Mouse (Mus musculus) embryonic facial prominence, embryonic 12.5 days (tissue): Measurements from ENCODE around the gene Ccdc96. TPM values are rescaled to one million over a fixed set of nuclear protein-coding genes. Genes with fewer than 3 reads are reported as not detected.

Source experiments
- ATAC-seq: fragments of 200-750 bp; cut with Nextera tagmentation; 2 replicates; pipeline ENCODE4 v1.8.0; 2017; ENCODE audit not compliant: insufficient number of reproducible peaks, insufficient read depth, low FRiP score, low TSS enrichment
- H3K27ac ChIP-seq: fragments of 300-500 bp; sonication (generic); 2 replicates; pipeline ENCODE4 v1.5.1; 2016; ENCODE audit warnings: mild to moderate bottlenecking
- H3K27me3 ChIP-seq: fragments of 300-500 bp; sonication (generic); 2 replicates; pipeline ENCODE4 v1.6.1; 2016; ENCODE audit warnings: mild to moderate bottlenecking, moderate library complexity
- H3K36me3 ChIP-seq: fragments of 300-500 bp; sonication (generic); 2 replicates; pipeline ENCODE4 v1.6.1; 2016; ENCODE audit warnings: mild to moderate bottlenecking
- H3K4me1 ChIP-seq: fragments of 300-500 bp; sonication (generic); 2 replicates; pipeline ENCODE4 v1.6.1; 2016
- H3K4me2 ChIP-seq: fragments of 300-500 bp; sonication (generic); replicated peaks from 2 replicates; pipeline ENCODE4 v1.6.1; 2016; ENCODE audit warnings: mild to moderate bottlenecking, moderate library complexity
- H3K4me3 ChIP-seq: fragments of 300-500 bp; sonication (generic); 2 replicates; pipeline ENCODE4 v1.5.1; 2016; ENCODE audit warnings: mild to moderate bottlenecking
- H3K9ac ChIP-seq: fragments of 300-500 bp; sonication (generic); 2 replicates; pipeline ENCODE4 v1.6.1; 2016; ENCODE audit warnings: mild to moderate bottlenecking, moderate library complexity
- H3K9me3 ChIP-seq: fragments of 300-500 bp; sonication (generic); 2 replicates; pipeline ENCODE4 v1.6.1; 2016; ENCODE audit warnings: mild to moderate bottlenecking, moderate library complexity
- WGBS: fragments of 180-500 bp; shearing (Covaris S2); methylation state at CpG from one replicate; pipeline ENCODE4 v1.1.7; 2016; 5-methylcytosine and 5-hydroxymethylcytosine counted together
- polyA plus RNA-seq: library from polyadenylated mRNA; unstranded; fragments of >200 nt; fragmentation: Nextera tagmentation; extraction: Ambion mirVana; gene quantifications from 2 replicates; pipeline ENCODE4 v1.2.1, GENCODE M21; 2016

The Ccdc96 gene
- polyA plus RNA-seq: 0.69 and 0.84 TPM in 2 replicates

DNA sequence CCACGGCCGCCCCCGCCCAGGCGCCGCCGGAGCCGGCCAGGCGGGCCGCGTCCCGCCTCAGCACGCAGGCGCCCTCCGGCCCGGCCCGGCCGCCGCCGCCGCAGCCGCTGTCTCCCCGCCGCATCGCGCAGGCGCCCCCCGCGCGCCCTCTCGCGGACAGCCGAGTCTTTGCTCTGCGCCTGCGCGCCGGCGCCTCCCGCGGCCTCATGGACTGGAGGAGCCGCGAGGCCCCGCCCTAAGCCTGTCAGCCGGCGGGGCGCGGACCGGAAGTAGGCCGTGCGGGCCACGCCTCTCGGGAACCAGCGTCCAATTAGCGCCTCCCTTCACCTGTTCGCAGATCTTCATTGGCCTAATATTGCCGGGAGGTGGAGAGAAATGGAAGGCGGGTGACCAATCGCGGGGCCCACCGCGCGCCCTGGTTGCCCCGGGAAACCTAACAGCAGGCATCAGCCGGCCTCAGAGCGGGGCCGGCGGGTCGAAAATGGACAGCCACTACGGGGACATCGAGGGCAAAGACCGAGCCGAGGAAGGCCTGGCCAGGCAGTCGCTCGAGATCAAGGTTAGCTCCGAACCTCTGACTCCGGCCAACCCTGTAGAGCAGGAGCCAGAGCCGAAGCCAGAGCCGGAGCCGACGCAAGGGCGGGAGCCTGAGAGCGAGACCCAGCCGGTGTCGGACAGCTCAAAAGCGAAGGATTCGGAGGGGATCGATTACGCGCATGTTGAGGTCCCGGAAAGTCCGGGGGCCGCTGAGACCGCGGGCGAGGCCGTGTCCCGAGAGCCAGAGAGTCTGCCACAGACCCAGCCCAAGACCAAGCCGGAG lies at the start of gene Ccdc96, which contains the start of gene Tada2b:
Ccdc96 (plus strand) TSS at position 418 of the 820 bp plus-strand sequence.
Tada2b (minus strand) TSS at position 115 of the 820 bp plus-strand sequence.
- Histone ChIP-seq H3K9me3 (no peaks in the 10 kb centered on the region), H3K36me3 (no peaks in the 10 kb centered on the region), H3K4me2 (peak within 1 kb of the TSS; percentile 94), H3K27ac (no peak within 1 kb of the TSS), H3K27me3 (peaks cover 18% of the 10 kb centered on the region), H3K9ac (peak within 1 kb of the TSS; percentile 84), H3K4me3 (peak within 1 kb of the TSS; percentile 89), H3K4me1 (peaks cover 24% of the 10 kb centered on the region)
- peak; percentile 95 for ATAC-seq
- WGBS: 1% methylated on average over 94 of the region's 97 CpGs

DNA sequence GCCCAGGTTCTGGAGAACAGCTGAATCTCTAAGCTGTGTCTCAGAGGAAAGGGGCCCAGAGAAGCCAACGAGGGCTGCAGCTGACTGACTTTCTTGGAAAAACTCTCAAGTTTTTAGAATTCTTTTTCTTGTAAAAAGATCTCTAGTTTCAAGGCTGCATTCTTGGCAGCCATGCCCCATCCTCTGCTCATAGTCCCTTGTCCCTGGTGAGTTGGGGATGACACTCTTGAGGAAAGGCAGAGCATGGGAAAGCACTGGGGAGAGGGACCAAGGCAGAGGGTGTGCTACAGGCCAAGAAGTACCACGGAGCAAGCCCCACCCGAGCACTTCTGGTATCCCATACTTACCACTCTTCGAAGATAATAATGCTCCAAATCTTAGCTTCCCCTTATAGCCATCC lies 47.5 kb upstream of the Ccdc96 start:
- 80% methylated on average over 4 of the region's 4 CpGs for WGBS

DNA sequence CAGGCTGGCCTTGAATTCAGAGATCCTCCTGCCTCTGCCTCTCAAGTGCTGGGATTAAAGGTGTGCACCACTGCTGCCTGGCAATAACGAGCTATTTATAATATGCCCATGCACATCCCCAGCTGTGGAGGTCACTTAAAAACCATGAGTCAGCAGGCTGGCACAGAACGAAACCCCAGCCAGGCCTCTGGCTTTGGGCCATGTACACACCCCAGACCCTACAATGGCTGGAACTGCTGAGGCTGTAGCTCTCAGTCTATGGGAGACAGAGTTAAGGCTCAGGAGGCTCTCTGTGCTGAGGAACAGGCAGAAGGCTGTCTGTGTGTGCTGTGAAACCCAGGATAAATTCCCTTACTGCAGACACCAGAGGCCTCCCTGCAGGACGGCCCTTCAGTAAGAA lies 43.6 kb upstream of the Ccdc96 start:
- no peak overlapping the region for H3K9ac ChIP-seq
- peaks cover 3% of the 10 kb centered on the region; the same call in 1 of the 2 replicates for H3K4me1 ChIP-seq
- H3K27me3 ChIP-seq: peaks cover 5% of the 10 kb centered on the region; the same call in 1 of the 2 replicates
- no peak for ATAC-seq
- no peak overlapping the region for H3K4me2 ChIP-seq
- 65% methylated on average over 3 of the region's 3 CpGs for WGBS
- H3K4me3 ChIP-seq: no peak overlapping the region
- H3K27ac ChIP-seq: no peak overlapping the region
- peaks cover 3% of the 10 kb centered on the region; the same call in 1 of the 2 replicates for H3K9me3 ChIP-seq
- no peaks in the 10 kb centered on the region for H3K36me3 ChIP-seq

More for the DNA sequence above, 47.5 kb upstream of the Ccdc96 start:
- Histone ChIP-seq H3K27me3 (no peaks in the 10 kb centered on the region), H3K4me2 (no peak overlapping the region), H3K9me3 (peaks cover 3% of the 10 kb centered on the region; the same call in 1 of the 2 replicates), H3K4me1 (no peaks in the 10 kb centered on the region), H3K27ac (no peak overlapping the region), H3K4me3 (no peak overlapping the region), H3K36me3 (no peaks in the 10 kb centered on the region), H3K9ac (no peak overlapping the region)
- ATAC-seq: no peak

DNA sequence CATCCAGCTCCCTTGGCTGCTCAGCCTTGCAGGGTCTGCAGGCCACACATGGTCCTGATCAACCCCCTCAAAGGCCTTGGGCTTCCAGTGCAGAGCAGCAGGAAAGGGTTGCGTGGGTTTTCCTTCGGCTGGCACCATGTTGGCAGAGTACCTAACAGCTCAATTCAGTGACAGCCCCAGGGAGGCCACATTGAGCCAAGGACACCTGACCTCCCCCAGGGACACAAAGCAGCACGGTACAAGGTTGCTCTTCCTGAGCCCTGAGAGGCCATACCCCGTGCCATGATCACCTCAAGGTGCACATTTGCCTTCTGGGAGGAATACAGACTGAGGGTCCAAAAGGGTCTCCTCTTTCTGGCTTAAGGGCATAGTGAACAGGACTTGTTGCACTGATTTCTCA lies 39.8 kb upstream of the Ccdc96 start:
- H3K4me2 ChIP-seq: no peak overlapping the region
- no peaks in the 10 kb centered on the region for H3K9me3 ChIP-seq
- no peak overlapping the region for H3K4me3 ChIP-seq
- H3K27ac ChIP-seq: no peak overlapping the region
- H3K4me1 ChIP-seq: peaks cover 3% of the 10 kb centered on the region; the same call in 1 of the 2 replicates
- no peaks in the 10 kb centered on the region for H3K36me3 ChIP-seq
- no peak overlapping the region for H3K9ac ChIP-seq
- WGBS: 57% methylated on average over 4 of the region's 4 CpGs
- no peak for ATAC-seq
- peaks cover 5% of the 10 kb centered on the region; the same call in 1 of the 2 replicates for H3K27me3 ChIP-seq

DNA sequence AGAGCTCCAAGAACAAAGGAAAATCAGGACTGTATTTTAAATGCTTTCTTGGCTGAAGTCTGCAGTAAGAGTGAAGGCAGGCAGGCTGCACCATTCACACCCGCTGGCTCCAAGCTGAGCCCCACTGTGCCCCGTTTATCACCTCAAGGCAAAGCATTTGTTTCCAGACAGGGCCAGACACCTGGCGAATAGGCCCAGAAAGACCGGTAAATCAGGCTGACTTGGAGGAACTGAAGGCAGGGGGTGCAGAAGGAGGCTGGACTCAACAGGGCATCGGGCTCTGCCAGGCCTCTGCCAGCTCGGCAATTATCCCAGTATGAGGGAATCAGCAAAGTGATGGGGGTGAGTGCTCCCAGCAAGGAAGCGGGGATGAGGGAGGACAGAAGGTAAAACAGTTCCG lies 39.4 kb upstream of the Ccdc96 start:
- Histone ChIP-seq H3K9me3 (no peaks in the 10 kb centered on the region), H3K27ac (no peak overlapping the region), H3K4me3 (no peak overlapping the region), H3K4me2 (no peak overlapping the region), H3K27me3 (peaks cover 5% of the 10 kb centered on the region; the same call in 1 of the 2 replicates), H3K36me3 (no peaks in the 10 kb centered on the region), H3K9ac (no peak overlapping the region), H3K4me1 (peaks cover 6% of the 10 kb centered on the region; the same call in 1 of the 2 replicates)
- 22% methylated on average over 8 of the region's 8 CpGs for WGBS
- no peak for ATAC-seq

DNA sequence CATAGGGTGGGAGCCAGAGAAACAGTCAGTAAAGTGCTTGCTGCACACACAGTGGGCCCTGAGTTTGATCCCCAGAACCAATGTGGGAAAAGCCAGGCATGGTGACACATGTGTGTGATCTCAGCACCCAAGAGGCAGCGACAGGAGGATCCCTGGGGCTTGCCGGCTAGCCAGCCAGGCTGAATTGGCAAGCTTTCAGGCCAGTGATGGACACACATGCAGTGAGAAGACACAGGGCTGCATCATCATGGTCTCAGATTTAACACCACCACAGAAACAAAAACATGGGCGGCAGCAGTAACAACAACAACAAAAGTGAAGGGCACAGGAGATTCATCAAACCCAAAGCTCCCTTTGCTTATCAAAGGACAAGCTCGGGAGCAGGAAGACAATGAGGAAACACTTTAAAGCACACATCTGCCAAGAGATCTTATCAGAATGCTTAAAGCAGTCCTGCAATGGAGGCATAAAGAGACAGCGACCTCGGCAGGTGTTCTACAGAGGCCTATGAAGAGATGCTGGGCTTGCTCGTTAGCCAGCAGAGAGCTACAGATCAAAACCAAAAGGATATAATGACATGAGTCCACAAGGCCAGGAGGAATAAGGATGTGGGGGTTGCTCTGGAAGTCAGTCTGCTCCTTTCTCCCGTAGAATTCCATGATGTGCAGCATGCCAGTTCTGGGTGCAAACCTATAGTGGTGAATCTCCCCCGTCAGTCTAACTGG lies 38.1 kb upstream of the Ccdc96 start:
- H3K27ac ChIP-seq: no peak overlapping the region
- ATAC-seq: no peak
- 48% methylated on average over 9 of the region's 9 CpGs for WGBS
- H3K9ac ChIP-seq: no peak overlapping the region
- peaks cover 5% of the 10 kb centered on the region; the same call in 1 of the 2 replicates for H3K27me3 ChIP-seq
- H3K4me2 ChIP-seq: no peak overlapping the region
- H3K4me1 ChIP-seq: peaks cover 9% of the 10 kb centered on the region; the same call in 1 of the 2 replicates
- no peaks in the 10 kb centered on the region for H3K36me3 ChIP-seq
- H3K4me3 ChIP-seq: no peak overlapping the region
- no peaks in the 10 kb centered on the region for H3K9me3 ChIP-seq

DNA sequence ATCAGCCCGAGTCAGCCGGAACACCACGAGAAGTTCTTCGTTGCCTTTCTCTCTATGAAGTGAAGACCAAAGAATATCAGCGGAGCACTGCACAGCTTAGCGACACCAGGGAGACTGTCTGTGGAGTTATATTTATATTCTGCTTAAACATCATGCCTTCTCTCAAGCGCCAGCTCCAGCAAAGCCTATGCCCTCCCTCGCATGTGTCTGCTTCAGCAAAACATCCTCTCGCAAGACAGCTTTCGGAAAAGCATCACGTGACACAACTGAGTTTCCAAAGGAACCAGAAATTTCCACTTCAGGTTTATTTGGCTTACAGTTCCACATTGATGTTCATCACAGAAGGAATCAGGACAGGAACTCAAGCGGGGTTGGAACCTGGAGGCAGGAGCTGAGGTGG lies 36.5 kb upstream of the Ccdc96 start:
- H3K27me3 ChIP-seq: peaks cover 5% of the 10 kb centered on the region; the same call in 1 of the 2 replicates
- H3K4me1 ChIP-seq: peaks cover 7% of the 10 kb centered on the region; the same call in 1 of the 2 replicates
- no peaks in the 10 kb centered on the region for H3K36me3 ChIP-seq
- H3K9ac ChIP-seq: no peak overlapping the region
- H3K9me3 ChIP-seq: no peaks in the 10 kb centered on the region
- H3K27ac ChIP-seq: no peak overlapping the region
- WGBS: 90% methylated on average over 12 of the region's 12 CpGs
- no peak overlapping the region for H3K4me3 ChIP-seq
- ATAC-seq: no peak
- no peak overlapping the region for H3K4me2 ChIP-seq

DNA sequence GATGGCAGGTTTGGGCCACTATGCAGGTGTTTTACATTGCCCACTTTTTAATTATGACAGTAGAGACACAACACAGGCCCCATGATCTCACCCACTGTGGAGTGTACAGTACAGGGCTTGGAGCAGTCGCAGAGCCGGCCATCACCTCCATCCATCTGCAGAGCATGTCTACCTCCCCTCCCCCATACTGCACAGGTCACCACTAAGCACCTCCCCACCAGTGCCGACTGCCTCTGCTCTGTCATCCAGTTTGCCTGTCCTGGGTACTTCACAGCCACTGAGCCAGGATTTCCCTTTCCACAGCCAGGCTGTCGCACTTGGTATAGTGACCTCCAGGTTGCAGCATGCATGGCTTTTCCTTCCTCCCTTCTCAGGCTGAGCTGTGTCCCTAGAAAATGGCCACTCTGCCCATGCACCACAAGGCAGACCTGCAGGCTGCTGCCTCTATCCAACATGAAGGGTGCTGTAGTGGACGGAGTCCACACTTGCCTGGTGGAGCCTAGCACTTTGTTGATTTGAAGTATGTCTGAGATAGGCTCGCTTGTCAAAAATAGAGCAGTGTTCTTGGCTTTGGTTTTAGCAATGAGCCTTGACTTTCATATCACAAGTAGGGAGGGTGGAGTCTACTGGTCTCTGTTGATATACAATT lies 34.6 kb upstream of the Ccdc96 start:
- H3K4me2 ChIP-seq: no peak overlapping the region
- H3K36me3 ChIP-seq: no peaks in the 10 kb centered on the region
- H3K27ac ChIP-seq: no peak overlapping the region
- H3K9ac ChIP-seq: no peak overlapping the region
- no peak overlapping the region for H3K4me3 ChIP-seq
- H3K27me3 ChIP-seq: peaks cover 5% of the 10 kb centered on the region; the same call in 1 of the 2 replicates
- H3K4me1 ChIP-seq: peaks cover 7% of the 10 kb centered on the region; the same call in 1 of the 2 replicates
- ATAC-seq: no peak; the same call in 1 of the 2 replicates
- H3K9me3 ChIP-seq: no peaks in the 10 kb centered on the region
- WGBS: 72% methylated on average over 6 of the region's 6 CpGs

DNA sequence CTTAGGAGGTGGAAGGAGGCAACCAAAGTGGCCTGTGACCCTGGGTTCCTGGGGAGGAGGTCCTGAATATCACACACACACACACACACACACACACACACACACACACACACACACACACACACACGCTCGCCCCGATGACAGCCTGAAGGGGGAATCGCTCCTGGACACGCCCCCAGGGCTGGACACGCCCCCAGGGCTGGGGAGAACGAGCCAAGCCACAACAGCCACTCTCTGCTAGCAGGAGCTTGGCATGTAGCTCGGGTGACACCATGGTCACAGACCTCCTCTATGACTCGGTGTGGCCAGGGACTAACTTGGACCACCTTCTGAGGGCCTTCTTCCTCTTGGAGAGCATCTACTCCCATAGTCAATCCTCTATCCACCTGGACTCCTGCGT lies 33.3 kb upstream of the Ccdc96 start:
- H3K9ac ChIP-seq: no peak overlapping the region
- no peak for ATAC-seq
- WGBS: 23% methylated on average over 8 of the region's 10 CpGs
- H3K27ac ChIP-seq: no peak overlapping the region
- no peaks in the 10 kb centered on the region for H3K36me3 ChIP-seq
- no peaks in the 10 kb centered on the region for H3K9me3 ChIP-seq
- H3K27me3 ChIP-seq: no peaks in the 10 kb centered on the region
- no peak overlapping the region for H3K4me2 ChIP-seq
- H3K4me1 ChIP-seq: peaks cover 7% of the 10 kb centered on the region; the same call in 1 of the 2 replicates
- no peak overlapping the region for H3K4me3 ChIP-seq

DNA sequence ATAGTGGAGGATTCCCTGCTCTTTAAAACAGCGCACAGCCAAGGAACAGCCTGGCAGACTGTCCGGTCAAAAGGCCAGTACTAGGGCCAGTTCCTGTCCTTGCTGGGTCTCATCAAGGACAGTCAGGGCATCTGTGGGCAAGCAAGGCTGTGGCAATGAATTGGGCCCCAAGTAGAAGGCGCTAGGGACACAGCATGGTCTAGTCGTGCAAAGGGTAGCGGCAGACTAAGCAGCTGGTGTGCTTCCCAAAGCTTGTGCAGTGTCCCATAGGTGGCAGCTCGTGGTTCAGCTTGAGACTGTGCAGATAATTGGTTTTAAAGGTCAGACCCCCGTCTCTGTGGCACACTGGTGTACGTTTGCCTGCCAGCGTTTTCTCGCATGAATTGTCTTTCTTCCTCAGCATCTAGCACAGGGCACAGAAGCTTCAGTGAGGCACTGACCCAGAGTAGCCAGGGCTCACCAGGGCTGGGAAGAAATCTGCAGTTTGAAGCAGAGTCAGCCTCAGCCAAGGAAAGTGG lies 32.5 kb upstream of the Ccdc96 start:
- no peaks in the 10 kb centered on the region for H3K36me3 ChIP-seq
- no peaks in the 10 kb centered on the region for H3K27me3 ChIP-seq
- no peaks in the 10 kb centered on the region for H3K9me3 ChIP-seq
- 65% methylated on average over 10 of the region's 10 CpGs for WGBS
- H3K27ac ChIP-seq: no peak overlapping the region
- no peak overlapping the region for H3K9ac ChIP-seq
- H3K4me3 ChIP-seq: no peak overlapping the region
- no peak for ATAC-seq
- H3K4me2 ChIP-seq: no peak overlapping the region
- H3K4me1 ChIP-seq: peaks cover 7% of the 10 kb centered on the region; the same call in 1 of the 2 replicates

DNA sequence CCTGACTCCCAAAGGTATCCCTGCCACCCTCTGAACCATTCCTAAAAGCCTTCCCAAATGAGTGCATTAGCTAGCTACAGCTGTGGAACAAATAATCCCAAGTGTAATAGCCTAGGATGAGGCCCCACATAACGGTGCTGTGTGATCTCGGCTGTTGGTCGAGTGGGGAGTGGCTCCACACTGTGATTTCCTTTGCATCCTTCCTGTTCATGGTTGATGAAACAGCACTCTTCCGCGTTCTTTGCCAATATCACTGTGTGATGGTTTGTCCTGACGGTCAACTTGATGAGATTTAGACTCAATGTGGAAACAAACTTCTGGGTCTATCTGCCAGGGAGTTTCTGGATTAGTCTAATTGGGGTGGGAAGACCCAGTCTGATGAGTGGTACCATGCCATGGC lies 31.6 kb upstream of the Ccdc96 start:
- no peak for ATAC-seq
- WGBS: 80% methylated on average over 6 of the region's 6 CpGs
- Histone ChIP-seq H3K27ac (no peak overlapping the region), H3K9me3 (no peaks in the 10 kb centered on the region), H3K9ac (no peak overlapping the region), H3K4me3 (no peak overlapping the region), H3K4me2 (no peak overlapping the region), H3K4me1 (peaks cover 7% of the 10 kb centered on the region; the same call in 1 of the 2 replicates), H3K36me3 (no peaks in the 10 kb centered on the region), H3K27me3 (no peaks in the 10 kb centered on the region)
